Mouse (Mus musculus) neural tube, embryonic 12.5 days (tissue): ENCODE results near the gene Phf5a. TPM values are rescaled to one million over a fixed set of nuclear protein-coding genes. Genes with fewer than 3 reads are reported as not detected.

Experiments used
- ATAC-seq: fragments of 200-750 bp; cut with Nextera tagmentation; 2 replicates; pipeline ENCODE4 v1.8.0; 2017; ENCODE audit warnings: low read depth, mild to moderate bottlenecking, moderate TSS enrichment, moderate library complexity; ENCODE audit not compliant: low FRiP score
- H3K27ac ChIP-seq: fragments of 300-500 bp; sonication (generic); 2 replicates; pipeline ENCODE4 v1.5.1; 2016
- H3K27me3 ChIP-seq: fragments of 300-500 bp; sonication (generic); replicated peaks from 2 replicates; pipeline ENCODE4 v1.6.1; 2016; ENCODE audit warnings: mild to moderate bottlenecking
- H3K36me3 ChIP-seq: fragments of 300-500 bp; sonication (generic); 2 replicates; pipeline ENCODE4 v1.6.1; 2016; ENCODE audit warnings: mild to moderate bottlenecking
- H3K4me1 ChIP-seq: fragments of 300-500 bp; sonication (generic); 2 replicates; pipeline ENCODE4 v1.6.1; 2016
- H3K4me2 ChIP-seq: fragments of 300-500 bp; sonication (generic); replicated peaks from 2 replicates; pipeline ENCODE4 v1.6.1; 2016; ENCODE audit warnings: mild to moderate bottlenecking
- H3K4me3 ChIP-seq: fragments of 300-500 bp; sonication (generic); 2 replicates; pipeline ENCODE4 v1.5.1; 2016
- H3K9ac ChIP-seq: fragments of 300-500 bp; sonication (generic); 2 replicates; pipeline ENCODE4 v1.6.1; 2016; ENCODE audit warnings: mild to moderate bottlenecking
- H3K9me3 ChIP-seq: fragments of 300-500 bp; sonication (generic); 2 replicates; pipeline ENCODE4 v1.6.1; 2016; ENCODE audit warnings: mild to moderate bottlenecking
- WGBS: fragments of 180-500 bp; shearing (Covaris S2); methylation state at CpG from one replicate; pipeline ENCODE4 v1.1.7; 2016; 5-methylcytosine and 5-hydroxymethylcytosine counted together
- polyA plus RNA-seq: library from polyadenylated mRNA; unstranded; fragments of >200 nt; fragmentation: Nextera tagmentation; extraction: Ambion mirVana; gene quantifications from 2 replicates; pipeline ENCODE4 v1.2.1, GENCODE M21; 2016

Phf5a gene
- polyA plus RNA-seq, 1 experiment from 2014 or later: 126 TPM

DNA sequence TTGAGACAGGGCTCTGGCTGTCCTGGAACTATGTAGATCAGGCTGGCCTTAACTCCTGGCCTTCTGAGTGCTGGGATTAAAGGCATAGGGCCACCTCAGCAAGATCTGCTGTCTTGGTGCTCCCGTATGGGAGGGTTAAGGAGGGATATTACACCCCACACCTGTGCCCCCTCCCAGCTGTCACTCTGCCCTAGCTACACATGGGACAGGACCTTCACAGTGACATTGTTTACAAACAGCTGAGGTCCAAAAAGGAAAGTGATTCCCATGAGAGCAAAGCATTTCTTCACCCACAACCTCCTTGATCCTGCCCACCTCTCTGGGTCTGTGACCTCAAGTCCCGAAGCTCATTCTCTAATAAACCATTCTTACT is 42.5 kb downstream of the Phf5a start:
- H3K9ac ChIP-seq: no peak overlapping the region
- H3K9me3 ChIP-seq: no peaks in the 10 kb centered on the region
- no peaks in the 10 kb centered on the region for H3K4me1 ChIP-seq
- peaks cover 32% of the 10 kb centered on the region for H3K36me3 ChIP-seq
- H3K27me3 ChIP-seq: no peaks in the 10 kb centered on the region
- H3K4me2 ChIP-seq: no peak overlapping the region
- no peak overlapping the region for H3K4me3 ChIP-seq
- 71% methylated on average over 2 of the region's 2 CpGs for WGBS
- ATAC-seq: no peak
- H3K27ac ChIP-seq: no peak overlapping the region

DNA sequence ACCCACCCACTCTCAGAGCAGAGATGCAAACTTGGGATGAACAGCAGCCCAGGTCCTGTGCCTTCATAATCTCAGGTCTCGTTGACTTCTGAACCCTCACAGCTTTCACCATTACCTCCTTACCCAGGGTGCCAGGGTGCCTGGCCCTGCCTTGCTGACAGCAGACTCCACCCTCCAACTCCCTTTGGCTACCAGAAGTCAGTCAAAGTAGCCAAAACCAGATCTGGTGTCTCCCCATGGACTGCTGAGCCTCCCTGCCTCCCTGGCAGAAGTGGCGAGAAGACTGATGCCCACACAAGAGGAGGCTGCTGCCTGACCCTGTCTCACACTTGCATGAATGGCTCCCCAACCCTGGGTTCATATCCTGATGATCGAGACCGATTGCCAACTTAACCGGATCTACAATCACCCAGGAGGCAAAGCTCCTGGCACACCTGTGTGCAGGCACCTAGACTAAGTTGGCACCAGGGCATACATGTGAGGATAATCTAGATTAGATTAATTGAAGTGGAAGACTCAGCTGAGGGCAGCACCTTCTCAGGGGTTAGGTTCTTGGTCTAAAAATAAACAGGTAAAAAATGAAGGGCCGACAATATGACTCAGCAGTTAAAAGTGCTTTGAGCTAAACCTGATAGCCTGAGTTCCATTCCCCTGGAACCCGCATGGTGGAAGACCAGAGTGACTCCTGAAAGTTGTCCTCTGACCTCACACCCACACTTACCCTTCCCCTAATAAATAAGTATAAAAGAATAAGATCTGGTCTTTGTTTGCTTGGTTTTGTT is 43.1 kb downstream of the Phf5a start:
- no peak overlapping the region for H3K9ac ChIP-seq
- H3K36me3 ChIP-seq: peaks cover 38% of the 10 kb centered on the region
- H3K4me2 ChIP-seq: no peak overlapping the region
- ATAC-seq: no peak
- H3K27ac ChIP-seq: no peak overlapping the region
- no peaks in the 10 kb centered on the region for H3K9me3 ChIP-seq
- no peaks in the 10 kb centered on the region for H3K4me1 ChIP-seq
- H3K4me3 ChIP-seq: no peak overlapping the region
- 89% methylated on average over 7 of the region's 7 CpGs for WGBS
- H3K27me3 ChIP-seq: no peaks in the 10 kb centered on the region

DNA sequence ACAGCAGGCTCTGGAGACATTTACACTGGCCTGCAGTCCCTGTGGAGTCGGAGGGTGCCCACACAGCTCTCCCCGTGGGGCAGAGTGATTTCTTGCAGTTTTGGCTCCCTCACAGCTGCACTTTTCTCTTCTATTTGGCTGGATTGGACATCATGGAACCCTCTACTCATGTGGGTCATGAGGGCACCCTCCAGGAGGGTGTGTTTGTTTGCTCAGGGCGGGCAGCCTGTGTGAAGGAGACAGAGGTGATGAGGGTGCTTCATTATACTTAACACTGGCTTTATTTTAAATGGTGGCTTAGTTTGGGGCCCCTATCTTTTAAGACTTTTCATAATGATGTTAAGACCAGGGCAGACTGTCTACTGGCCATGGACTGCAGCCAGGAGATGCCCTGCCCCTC is 46.9 kb downstream of the Phf5a start:
- Histone ChIP-seq H3K4me2 (no peak overlapping the region), H3K9ac (no peak overlapping the region), H3K4me1 (no peaks in the 10 kb centered on the region), H3K9me3 (no peaks in the 10 kb centered on the region), H3K27me3 (no peaks in the 10 kb centered on the region), H3K4me3 (no peak overlapping the region), H3K36me3 (peaks cover 69% of the 10 kb centered on the region), H3K27ac (no peak overlapping the region)
- no peak for ATAC-seq
- WGBS: 82% methylated on average over 3 of the region's 3 CpGs

DNA sequence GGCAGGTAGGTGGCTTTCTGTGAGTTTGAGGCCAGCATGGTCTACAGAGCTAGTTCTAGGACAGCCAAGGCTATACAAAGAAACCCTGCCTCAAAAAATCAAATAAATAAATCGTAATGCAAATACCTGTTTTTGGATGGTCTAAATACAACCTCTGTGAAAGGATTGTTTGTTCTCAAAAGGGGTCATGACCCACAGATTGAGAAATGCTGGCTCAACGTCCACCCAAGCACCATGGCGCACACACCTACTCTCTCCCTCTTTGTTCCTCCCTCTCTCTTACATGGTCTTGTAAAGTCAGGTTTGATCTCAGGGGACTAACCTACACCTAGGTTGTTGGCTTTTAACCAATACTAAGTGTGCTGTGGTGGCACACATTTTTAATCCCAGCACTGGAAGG is 49.1 kb downstream of the Phf5a start:
- H3K4me1 ChIP-seq: no peaks in the 10 kb centered on the region
- 87% methylated on average over 3 of the region's 3 CpGs for WGBS
- H3K27me3 ChIP-seq: no peaks in the 10 kb centered on the region
- ATAC-seq: no peak
- peaks cover 81% of the 10 kb centered on the region for H3K36me3 ChIP-seq
- no peak overlapping the region for H3K4me3 ChIP-seq
- H3K4me2 ChIP-seq: no peak overlapping the region
- H3K27ac ChIP-seq: no peak overlapping the region
- no peaks in the 10 kb centered on the region for H3K9me3 ChIP-seq
- no peak overlapping the region for H3K9ac ChIP-seq

DNA sequence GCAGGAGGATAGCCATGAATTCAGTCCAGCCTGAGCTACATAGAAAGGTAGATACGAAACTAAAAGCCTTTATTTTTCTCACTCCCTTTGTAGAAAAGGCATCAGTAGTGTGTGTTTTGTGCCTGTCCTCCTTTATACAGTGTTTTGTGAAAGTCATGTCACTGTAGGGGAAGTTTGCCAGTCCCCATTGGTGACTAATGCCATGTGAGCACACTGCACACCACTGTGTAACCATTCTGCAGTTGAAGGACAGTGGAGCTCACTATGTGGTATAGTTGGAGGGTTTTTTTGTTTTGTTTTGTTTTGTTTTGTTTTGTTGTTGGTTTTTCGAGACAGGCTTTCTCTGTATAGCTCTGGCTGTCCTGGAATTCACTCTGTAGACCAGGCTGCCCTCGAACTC is 53.3 kb downstream of the Phf5a start:
- 0 out of 2 replicates have a peak, but pooled peaks cover 6% of the 10 kb centered on the region for H3K4me1 ChIP-seq
- no peaks in the 10 kb centered on the region for H3K27me3 ChIP-seq
- H3K4me2 ChIP-seq: no peak overlapping the region
- no peaks in the 10 kb centered on the region for H3K9me3 ChIP-seq
- no peak for ATAC-seq
- H3K4me3 ChIP-seq: no peak overlapping the region
- 89% methylated on average over 3 of the region's 3 CpGs for WGBS
- H3K27ac ChIP-seq: no peak overlapping the region
- peaks cover 68% of the 10 kb centered on the region for H3K36me3 ChIP-seq
- H3K9ac ChIP-seq: no peak overlapping the region

DNA sequence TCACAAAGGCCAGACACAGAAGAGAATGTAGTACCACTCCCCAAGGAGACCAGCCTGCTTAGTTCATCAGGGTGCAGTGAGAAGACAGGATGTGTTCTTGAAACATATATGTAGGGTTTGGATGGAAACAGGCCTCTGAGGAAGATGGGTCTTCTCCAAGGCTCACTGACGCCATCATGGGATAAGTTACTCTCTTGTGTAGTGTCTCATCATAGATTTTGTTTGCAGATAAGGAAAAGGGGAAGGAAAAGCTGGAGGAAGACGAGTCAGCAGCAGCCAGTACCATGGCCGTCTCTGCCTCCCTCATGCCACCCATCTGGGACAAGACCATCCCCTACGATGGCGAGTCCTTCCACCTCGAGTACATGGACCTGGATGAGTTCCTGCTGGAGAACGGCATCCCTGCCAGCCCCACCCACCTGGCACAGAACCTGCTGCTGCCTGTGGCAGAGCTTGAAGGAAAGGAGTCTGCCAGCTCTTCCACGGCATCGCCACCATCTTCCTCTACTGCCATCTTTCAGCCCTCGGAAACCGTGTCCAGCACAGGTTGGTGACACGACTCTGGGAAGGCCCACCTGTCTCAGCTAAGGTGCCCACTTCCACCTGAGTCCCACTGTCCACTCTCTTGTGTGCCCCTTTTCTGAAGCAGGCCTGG is 56.9 kb downstream of the Phf5a start:
- no peak overlapping the region for H3K9ac ChIP-seq
- no peak for ATAC-seq
- peaks cover 38% of the 10 kb centered on the region for H3K36me3 ChIP-seq
- no peaks in the 10 kb centered on the region for H3K27me3 ChIP-seq
- no peak overlapping the region for H3K27ac ChIP-seq
- H3K4me1 ChIP-seq: peaks cover 26% of the 10 kb centered on the region
- H3K4me3 ChIP-seq: no peak overlapping the region
- no peak overlapping the region for H3K4me2 ChIP-seq
- WGBS: 92% methylated on average over 12 of the region's 12 CpGs
- H3K9me3 ChIP-seq: no peaks in the 10 kb centered on the region

Other genes with a start within 250 kb of the Phf5a start
- 27.8 and 28.5 TPM in 2 replicates for gene L3mbtl2, start 208.0 kb downstream of the Phf5a start, polyA plus RNA-seq
- gene Chadl, start 174.6 kb downstream of the Phf5a start, polyA plus RNA-seq: 5.9 and 6.4 TPM in 2 replicates
- 40.3 and 48.3 TPM in 2 replicates for gene Zc3h7b, start 126.9 kb downstream of the Phf5a start, polyA plus RNA-seq
- gene Rangap1, start 126.4 kb downstream of the Phf5a start, polyA plus RNA-seq: 134 and 140 TPM in 2 replicates
- 23.2 and 24.9 TPM in 2 replicates for gene Tef, start 69.5 kb downstream of the Phf5a start, polyA plus RNA-seq
- gene Tob2, start 13.1 kb downstream of the Phf5a start, polyA plus RNA-seq: 21.6 and 21.7 TPM in 2 replicates
- 213 TPM in 2 replicates for gene Aco2, start 398 bp upstream of the Phf5a start, polyA plus RNA-seq
- gene Polr3h, start 54.3 kb upstream of the Phf5a start, polyA plus RNA-seq: 61.8 and 73.1 TPM in 2 replicates
- gene Csdc2, start 64.8 kb upstream of the Phf5a start, polyA plus RNA-seq: 60.8 and 64.8 TPM in 2 replicates
- gene Pmm1, start 89.0 kb upstream of the Phf5a start, polyA plus RNA-seq: 40.1 and 42.0 TPM in 2 replicates
- gene 1700029P11Rik, start 108.6 kb upstream of the Phf5a start, polyA plus RNA-seq: not detected in 2 replicates
- 52.6 and 53.4 TPM in 2 replicates for gene Xrcc6, start 115.9 kb upstream of the Phf5a start, polyA plus RNA-seq
- 42.9 and 48.5 TPM in 2 replicates for gene Desi1, start 162.0 kb upstream of the Phf5a start, polyA plus RNA-seq
- 188 and 193 TPM in 2 replicates for gene Snu13, start 175.7 kb upstream of the Phf5a start, polyA plus RNA-seq
- 0.04 TPM in 1 of 2 replicates, not detected in the other for gene 4930407I10Rik, start 187.2 kb upstream of the Phf5a start, polyA plus RNA-seq
- gene Mei1, start 198.1 kb upstream of the Phf5a start, polyA plus RNA-seq: 0.05 and 0.08 TPM in 2 replicates